Mouse (Mus musculus) neural tube, embryonic 12.5 days (tissue): Measurements from ENCODE around the gene Gm3187. TPM values are rescaled to one million over a fixed set of nuclear protein-coding genes. Genes with fewer than 3 reads are reported as not detected.
"Not testable (repeated sequence)": the region's sequence is repeated elsewhere in the genome, so short reads cannot be mapped to it uniquely, and the experiment has no call there.

Experiments
- ATAC-seq: fragments of 200-750 bp; cut with Nextera tagmentation; 2 replicates; pipeline ENCODE4 v1.8.0; 2017; ENCODE audit warnings: low read depth, mild to moderate bottlenecking, moderate TSS enrichment, moderate library complexity; ENCODE audit not compliant: low FRiP score
- H3K27ac ChIP-seq: fragments of 300-500 bp; sonication (generic); 2 replicates; pipeline ENCODE4 v1.5.1; 2016
- H3K27me3 ChIP-seq: fragments of 300-500 bp; sonication (generic); replicated peaks from 2 replicates; pipeline ENCODE4 v1.6.1; 2016; ENCODE audit warnings: mild to moderate bottlenecking
- H3K36me3 ChIP-seq: fragments of 300-500 bp; sonication (generic); 2 replicates; pipeline ENCODE4 v1.6.1; 2016; ENCODE audit warnings: mild to moderate bottlenecking
- H3K4me1 ChIP-seq: fragments of 300-500 bp; sonication (generic); 2 replicates; pipeline ENCODE4 v1.6.1; 2016
- H3K4me2 ChIP-seq: fragments of 300-500 bp; sonication (generic); replicated peaks from 2 replicates; pipeline ENCODE4 v1.6.1; 2016; ENCODE audit warnings: mild to moderate bottlenecking
- H3K4me3 ChIP-seq: fragments of 300-500 bp; sonication (generic); 2 replicates; pipeline ENCODE4 v1.5.1; 2016
- H3K9ac ChIP-seq: fragments of 300-500 bp; sonication (generic); 2 replicates; pipeline ENCODE4 v1.6.1; 2016; ENCODE audit warnings: mild to moderate bottlenecking
- H3K9me3 ChIP-seq: fragments of 300-500 bp; sonication (generic); 2 replicates; pipeline ENCODE4 v1.6.1; 2016; ENCODE audit warnings: mild to moderate bottlenecking
- WGBS: fragments of 180-500 bp; shearing (Covaris S2); methylation state at CpG from one replicate; pipeline ENCODE4 v1.1.7; 2016; 5-methylcytosine and 5-hydroxymethylcytosine counted together
- polyA plus RNA-seq: library from polyadenylated mRNA; unstranded; fragments of >200 nt; fragmentation: Nextera tagmentation; extraction: Ambion mirVana; gene quantifications from 2 replicates; pipeline ENCODE4 v1.2.1, GENCODE M21; 2016

Gm3187 gene
- not detected in 2 replicates for polyA plus RNA-seq

DNA sequence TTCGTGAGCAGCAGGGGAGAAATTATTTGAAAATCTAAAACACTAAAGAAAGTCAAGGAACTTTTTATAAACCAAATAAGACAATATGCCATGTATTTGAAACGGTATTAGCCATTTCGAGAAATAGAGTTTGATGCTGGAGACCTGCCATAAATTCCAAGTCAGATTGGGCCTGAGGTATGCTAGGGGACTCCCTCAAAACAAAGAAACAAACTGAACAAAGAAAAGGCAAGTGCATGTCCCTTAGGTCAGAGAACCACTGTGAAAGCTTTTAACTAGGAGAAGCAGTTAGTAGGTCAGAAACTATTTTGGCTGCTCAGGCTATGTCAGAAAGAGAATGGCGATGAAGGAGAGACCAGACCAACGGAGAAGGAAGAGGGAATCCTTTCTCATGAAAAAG is at the start of gene Gm3187:
Gene Gm3187, plus strand, starts transcription at position 301 of the 400 bp plus-strand sequence.
- H3K27me3 ChIP-seq, H3K36me3 ChIP-seq, H3K4me3 ChIP-seq, H3K4me2 ChIP-seq, H3K27ac ChIP-seq, ATAC-seq, H3K4me1 ChIP-seq, H3K9me3 ChIP-seq, H3K9ac ChIP-seq: not testable (repeated sequence)
- WGBS = 82% methylated on average over 5 of the region's 5 CpGs

DNA sequence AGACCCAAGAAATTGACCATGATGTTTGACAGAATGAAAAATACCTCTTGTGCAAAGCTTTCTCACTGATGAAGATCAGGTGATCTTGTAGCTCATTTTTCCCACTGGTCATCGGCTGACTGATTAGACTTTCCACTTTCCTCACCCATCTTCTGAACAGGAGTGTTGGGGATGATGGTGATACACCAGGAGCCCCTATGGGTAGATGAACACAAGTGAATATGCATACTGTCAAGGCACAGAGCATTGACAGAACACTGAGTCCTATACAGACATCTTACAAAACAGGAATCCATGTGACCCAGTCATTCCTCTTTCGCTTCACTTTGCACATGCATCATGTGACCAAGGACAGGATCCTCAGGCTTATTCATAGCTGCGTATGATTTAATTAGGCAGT is 28.6 kb upstream of the Gm3187 start, which contains the start of gene Gm3194:
Gene Gm3194, minus strand, starts transcription at position 101 of the 400 bp plus-strand sequence.
- not testable (repeated sequence) for H3K9me3 ChIP-seq, H3K36me3 ChIP-seq, H3K27me3 ChIP-seq, H3K9ac ChIP-seq, ATAC-seq, H3K4me3 ChIP-seq, H3K4me1 ChIP-seq, H3K4me2 ChIP-seq, H3K27ac ChIP-seq
- no CpG with 5 or more reads among the region's 3 CpGs for WGBS

DNA sequence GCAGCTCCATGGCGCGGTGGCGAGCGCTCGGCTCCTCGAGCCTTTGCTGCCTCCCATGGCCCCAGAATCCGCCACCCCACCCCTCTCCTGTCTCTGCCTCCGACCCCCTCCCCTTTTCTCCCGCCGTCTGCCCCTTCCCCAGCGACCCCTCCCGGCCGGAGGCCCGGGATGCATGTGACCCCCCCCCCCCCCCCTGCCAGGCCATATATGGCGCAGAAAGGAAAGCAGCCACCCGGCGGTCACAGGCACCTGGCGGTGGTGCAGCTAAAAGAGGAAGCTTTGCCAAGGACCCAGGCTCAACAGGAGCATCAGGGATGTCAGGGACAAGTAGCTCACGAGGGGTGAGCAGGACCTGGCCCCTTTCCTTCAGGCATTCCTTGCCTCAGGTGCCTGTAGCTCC is 23.5 kb upstream of the Gm3187 start:
- H3K27me3 ChIP-seq, H3K4me2 ChIP-seq, H3K9me3 ChIP-seq, H3K27ac ChIP-seq, H3K4me1 ChIP-seq, H3K36me3 ChIP-seq, H3K9ac ChIP-seq, H3K4me3 ChIP-seq: not testable (repeated sequence)
- ATAC-seq = 0 out of 2 replicates have a peak, but pooled peaks have one; percentile 74
- no CpG with 5 or more reads among the region's 19 CpGs for whole genome bisulfite sequencing

DNA sequence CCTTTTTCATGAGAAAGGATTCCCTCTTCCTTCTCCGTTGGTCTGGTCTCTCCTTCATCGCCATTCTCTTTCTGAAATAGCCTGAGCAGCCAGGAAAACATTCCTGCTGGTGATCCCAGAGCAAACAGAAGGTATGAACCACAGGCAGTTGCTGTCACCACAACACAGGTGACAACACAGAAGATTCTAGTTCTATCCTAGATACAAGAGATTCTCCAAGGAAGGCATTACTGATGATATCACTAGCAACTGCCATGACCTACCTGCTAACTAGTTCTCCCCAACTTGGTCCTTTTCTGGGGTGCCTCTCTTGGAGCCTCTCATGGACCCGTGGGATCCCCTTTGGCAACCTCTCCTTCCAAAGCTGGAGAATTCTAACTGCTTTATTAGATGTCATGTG is 6.3 kb upstream of the Gm3187 start, which contains the start of gene Gm8246:
Gene Gm8246, minus strand, starts transcription at position 101 of the 400 bp plus-strand sequence.
- ATAC-seq, H3K9ac ChIP-seq, H3K4me1 ChIP-seq, H3K36me3 ChIP-seq, H3K27me3 ChIP-seq, H3K9me3 ChIP-seq, H3K27ac ChIP-seq, H3K4me2 ChIP-seq, H3K4me3 ChIP-seq: not testable (repeated sequence)
- no CpG with 5 or more reads among the region's 3 CpGs for WGBS

DNA sequence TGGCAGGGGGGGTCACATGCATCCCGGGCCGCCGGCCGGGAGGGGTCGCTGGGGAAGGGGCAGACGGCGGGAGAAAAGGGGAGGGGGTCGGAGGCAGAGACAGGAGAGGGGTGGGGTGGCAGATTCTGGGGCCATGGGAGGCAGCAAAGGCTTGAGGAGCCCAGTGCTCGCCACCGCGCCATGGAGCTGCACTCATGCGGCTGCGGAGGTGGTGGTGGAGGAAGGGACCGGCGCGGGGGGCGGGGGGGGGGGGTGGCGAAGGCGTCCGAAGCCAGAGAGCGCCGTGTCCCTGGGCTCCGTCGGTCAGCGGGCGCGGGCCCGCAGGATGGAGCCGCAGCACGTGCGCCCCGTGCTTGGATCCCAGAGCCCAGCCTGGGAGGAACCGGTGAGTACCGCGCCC is 17.4 kb downstream of the Gm3187 start, which contains the start of gene Gm3488:
Gene Gm3488, plus strand, starts transcription at position 301 of the 400 bp plus-strand sequence.
- ATAC-seq, H3K27me3 ChIP-seq: not testable (repeated sequence)

DNA sequence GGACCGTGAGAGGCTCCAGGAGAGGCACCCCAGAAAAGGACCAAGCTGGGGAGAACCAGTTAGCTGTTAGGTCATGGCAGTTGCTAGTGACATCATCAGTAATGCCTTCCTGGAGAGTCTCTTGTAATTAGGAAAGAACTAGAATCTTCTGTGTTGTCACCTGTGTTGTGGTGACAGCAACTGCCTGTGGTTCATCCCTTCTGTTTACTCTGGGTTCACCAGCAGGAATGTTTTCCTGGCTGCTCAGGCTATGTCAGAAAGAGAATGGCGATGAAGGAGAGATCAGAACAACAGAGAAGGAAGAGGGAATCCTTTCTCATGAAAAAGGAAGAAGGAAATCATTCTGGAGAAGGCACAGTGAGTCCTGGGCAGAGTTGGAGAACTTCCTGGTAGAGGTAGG is 54.2 kb downstream of the Gm3187 start, which contains the start of gene Gm3532:
Gene Gm3532, plus strand, starts transcription at position 301 of the 400 bp plus-strand sequence.
- not testable (repeated sequence) for H3K4me1 ChIP-seq, H3K4me2 ChIP-seq, H3K9me3 ChIP-seq, H3K27me3 ChIP-seq, H3K4me3 ChIP-seq, ATAC-seq, H3K36me3 ChIP-seq, H3K9ac ChIP-seq, H3K27ac ChIP-seq
- WGBS = no CpG with 5 or more reads among the region's 2 CpGs

More for the DNA sequence above, 17.4 kb downstream of the Gm3187 start, which contains the start of gene Gm3488:
- H3K9me3 ChIP-seq, H3K27ac ChIP-seq, H3K36me3 ChIP-seq, H3K4me3 ChIP-seq, H3K9ac ChIP-seq, H3K4me1 ChIP-seq, H3K4me2 ChIP-seq: not testable (repeated sequence)
- WGBS = no CpG with 5 or more reads among the region's 35 CpGs

Other genes starting within 250 kb of the Gm3187 start
- gene Gm3526, start 223.6 kb upstream of the Gm3187 start, polyA plus RNA-seq = not detected in 2 replicates
- gene Gm3542, start 149.3 kb upstream of the Gm3187 start, polyA plus RNA-seq = not detected in 2 replicates
- 0.32 TPM in 1 of 2 replicates, not detected in the other for gene Gm3500, start 95.2 kb upstream of the Gm3187 start, polyA plus RNA-seq
- 1.1 and 1.2 TPM in 2 replicates for gene Gm3194, start 28.7 kb upstream of the Gm3187 start, polyA plus RNA-seq
- not detected in 2 replicates for gene Gm8246, start 6.4 kb upstream of the Gm3187 start, polyA plus RNA-seq
- 4.7 and 5.2 TPM in 2 replicates for gene Gm3488, start 17.5 kb downstream of the Gm3187 start, polyA plus RNA-seq
- gene Gm3532, start 54.3 kb downstream of the Gm3187 start, polyA plus RNA-seq = not detected in 2 replicates
- gene Gm8265, start 148.8 kb downstream of the Gm3187 start, polyA plus RNA-seq = not detected in 2 replicates
- gene Gm9603, start 203.2 kb downstream of the Gm3187 start, polyA plus RNA-seq = not detected in 2 replicates